Mouse (Mus musculus) erythroblast, embryonic 14.5 days (primary cell): ENCODE results near the gene Atg4a.

Source experiments
- GATA1 ChIP-seq: IDR thresholded peaks from 2 replicates; pipeline ENCODE4 v1.6.1; 2012; ENCODE audit warnings: low read length, inconsistent platforms, mixed read lengths
- TAL1 ChIP-seq: IDR thresholded peaks from 3 replicates; pipeline ENCODE4 v1.6.1; 2012; ENCODE audit warnings: low read length, inconsistent platforms, mixed read lengths

- TF ChIP-seq TAL1 (no peak), GATA1 (no peak)
Measured at GRCm38 (mm10) chrX:141156696-141157095, 200.0 kb downstream of the Atg4a start.
